Mouse (Mus musculus): ENCODE data around the gene Icam2. TPM values are rescaled to one million over a fixed set of nuclear protein-coding genes. Genes with fewer than 3 reads are reported as not detected.

Gene Icam2
- total and polyA plus RNA-seq, 3 experiments = 49.6 to 82.7 TPM; not detected in 1

- TF ChIP-seq POLR2AphosphoS2 (IDR thresholded peaks at IDR 0.05; ENCODE audit: low read length) (no peak), USF1 (IDR thresholded peaks at IDR 0.05; ENCODE audit: low read depth, low read length) (no peak), POLR2AphosphoS5 (IDR thresholded peaks at IDR 0.05; ENCODE audit: borderline replicate concordance, low read depth, low read length) (no peak), UBTF (IDR thresholded peaks at IDR 0.05; ENCODE audit: borderline replicate concordance, insufficient read depth, low read depth, low read length) (no peak)
- Histone ChIP-seq H3K9me3 (replicated peaks; ENCODE audit: insufficient read depth, low read length) (no peaks in the 10 kb centered on the region), H3K27ac (ENCODE audit: control insufficient read depth, low read depth, low read length) (no peak overlapping the region), H3K27me3 (ENCODE audit: control insufficient read depth in 1 of 2, insufficient read depth in 2 of 2, low read length in 2 of 2) (peaks cover 7 to 13% of the 10 kb centered on the region in 2 experiments), H3K9ac (ENCODE audit: control insufficient read depth, low read depth, low read length, poor library complexity, severe bottlenecking) (no peak overlapping the region), H3K36me3 (ENCODE audit: control insufficient read depth in 1 of 2, insufficient read depth in 2 of 2, low read length in 2 of 2) (no peaks in the 10 kb centered on the region), H3K79me2 (ENCODE audit: control insufficient read depth, insufficient read depth, low read length, poor library complexity) (no peaks in the 10 kb centered on the region), H3K4me1 (ENCODE audit: control insufficient read depth in 1 of 2, insufficient read depth in 2 of 2, low read length in 2 of 2) (no peaks in the 10 kb centered on the region), H3K4me3 (ENCODE audit: control insufficient read depth in 1 of 2, insufficient read depth in 1 of 2, low read depth in 2 of 2, low read length in 2 of 2) (no peak overlapping the region)
- no peak for DNase-seq (ENCODE audit: low read depth, low spot score)
Observed at GRCm38 (mm10) chr11:106338870-106339269, 49.0 kb downstream of the Icam2 start.

- H3K9me3 ChIP-seq (replicated peaks; ENCODE audit: insufficient read depth, low read length) = no peaks in the 10 kb centered on the region
- DNase-seq (ENCODE audit: low read depth, low spot score) = no peak
- no peak overlapping the region for H3K9ac ChIP-seq (ENCODE audit: control insufficient read depth, low read depth, low read length, poor library complexity, severe bottlenecking)
- peaks cover 6 to 7% of the 10 kb centered on the region in 2 experiments for H3K27me3 ChIP-seq (ENCODE audit: control insufficient read depth in 1 of 2, insufficient read depth in 2 of 2, low read length in 2 of 2)
- H3K79me2 ChIP-seq (ENCODE audit: control insufficient read depth, insufficient read depth, low read length, poor library complexity) = no peaks in the 10 kb centered on the region
- no peak overlapping the region for H3K27ac ChIP-seq (ENCODE audit: control insufficient read depth, low read depth, low read length)
- no peaks in the 10 kb centered on the region for H3K4me1 ChIP-seq (ENCODE audit: control insufficient read depth in 1 of 2, insufficient read depth in 2 of 2, low read length in 2 of 2)
- TF ChIP-seq ZC3H11A (IDR thresholded peaks at IDR 0.05; ENCODE audit: low read depth, low read length) (no peak), MAFK (IDR thresholded peaks at IDR 0.05; ENCODE audit: borderline replicate concordance, low read depth, low read length) (no peak), TAL1 (IDR thresholded peaks at IDR 0.05; ENCODE audit: low read length) (no peak), MEF2A (IDR thresholded peaks at IDR 0.05; ENCODE audit: extremely low read depth, insufficient replicate concordance, low read depth, low read length, poor library complexity, severe bottlenecking) (no peak), POLR2A (IDR thresholded peaks at IDR 0.05; ENCODE audit: control insufficient read depth in 1 of 2, insufficient read depth in 1 of 2, low read depth in 1 of 2, low read length in 2 of 2, poor library complexity in 1 of 2) (no peak), CHD1 (IDR thresholded peaks at IDR 0.05; ENCODE audit: low read depth, low read length) (no peak), MXI1 (IDR thresholded peaks at IDR 0.05; ENCODE audit: low read depth, low read length) (no peak), MAX (IDR thresholded peaks at IDR 0.05; ENCODE audit: low read length) (no peak), MYC (IDR thresholded peaks at IDR 0.05; ENCODE audit: low read depth, low read length) (no peak), RCOR1 (IDR thresholded peaks at IDR 0.05; ENCODE audit: low read depth, low read length) (no peak)
- no peak overlapping the region for H3K4me3 ChIP-seq (ENCODE audit: control insufficient read depth in 1 of 2, insufficient read depth in 1 of 2, low read depth in 2 of 2, low read length in 2 of 2)
- H3K36me3 ChIP-seq (ENCODE audit: control insufficient read depth in 1 of 2, insufficient read depth in 2 of 2, low read length in 2 of 2) = no peaks in the 10 kb centered on the region
Observed at GRCm38 (mm10) chr11:106338029-106338428, 49.8 kb downstream of the Icam2 start.

- no peak overlapping the region for H3K27ac ChIP-seq (ENCODE audit: control insufficient read depth, low read depth, low read length)
- no peak overlapping the region for H3K9ac ChIP-seq (ENCODE audit: control insufficient read depth, low read depth, low read length, poor library complexity, severe bottlenecking)
- H3K79me2 ChIP-seq (ENCODE audit: control insufficient read depth, insufficient read depth, low read length, poor library complexity) = no peaks in the 10 kb centered on the region
- no peak overlapping the region for H3K4me3 ChIP-seq (ENCODE audit: control insufficient read depth in 1 of 2, insufficient read depth in 1 of 2, low read depth in 2 of 2, low read length in 2 of 2)
- TF ChIP-seq POLR2AphosphoS2 (IDR thresholded peaks at IDR 0.05; ENCODE audit: low read length) (no peak), ZC3H11A (IDR thresholded peaks at IDR 0.05; ENCODE audit: low read depth, low read length) (no peak), MAFK (IDR thresholded peaks at IDR 0.05; ENCODE audit: borderline replicate concordance, low read depth, low read length) (no peak), E2F4 (IDR thresholded peaks at IDR 0.05; ENCODE audit: borderline replicate concordance, low read depth, low read length) (no peak), GATA1 (IDR thresholded peaks at IDR 0.05; ENCODE audit: low read depth, low read length) (no peak), NRF1 (IDR thresholded peaks at IDR 0.05; ENCODE audit: insufficient read depth, low read depth, low read length, poor library complexity, severe bottlenecking) (no peak)
- peaks cover 0 to 7% of the 10 kb centered on the region in 2 experiments; a peak in 2 of 4 replicates for H3K27me3 ChIP-seq (ENCODE audit: control insufficient read depth in 1 of 2, insufficient read depth in 2 of 2, low read length in 2 of 2)
- H3K36me3 ChIP-seq (ENCODE audit: control insufficient read depth in 1 of 2, insufficient read depth in 2 of 2, low read length in 2 of 2) = no peaks in the 10 kb centered on the region
- H3K9me3 ChIP-seq (replicated peaks; ENCODE audit: insufficient read depth, low read length) = no peaks in the 10 kb centered on the region
- peaks cover 0 to 3% of the 10 kb centered on the region in 2 experiments; a peak in 1 of 4 replicates for H3K4me1 ChIP-seq (ENCODE audit: control insufficient read depth in 1 of 2, insufficient read depth in 2 of 2, low read length in 2 of 2)
- no peak for DNase-seq (ENCODE audit: low read depth, low spot score)
Observed at GRCm38 (mm10) chr11:106334066-106334465, 53.8 kb downstream of the Icam2 start.
